Mouse (Mus musculus): ENCODE results near the gene Bcan.

The Bcan gene

GRCm38 (mm10) chr3:87971489-87972202 lies 28.4 kb downstream of the Bcan start:
- no peak for DNase-seq

GRCm38 (mm10) chr3:87970939-87971488 lies 29.0 kb downstream of the Bcan start, which contains the start of gene Nes:
Gene Nes, plus strand, starts transcription at chr3:87971078.
- peak; percentile 17 to 29 for DNase-seq

- peak; percentile 34 to 47 for DNase-seq
These were observed 29.7 kb downstream of the Bcan start for GRCm38 (mm10) chr3:87970184-87970938.

GRCm38 (mm10) chr3:87960586-87961191 lies 39.3 kb downstream of the Bcan start:
- peak; percentile 67 to 74 for DNase-seq

GRCm38 (mm10) chr3:87960191-87960585 lies 39.8 kb downstream of the Bcan start:
- no peak for DNase-seq

GRCm38 (mm10) chr3:87959371-87959770 lies 40.7 kb downstream of the Bcan start:
- DNase-seq = no peak

- no peak for DNase-seq
These were observed 41.1 kb downstream of the Bcan start for GRCm38 (mm10) chr3:87958967-87959366.

- no peak for DNase-seq
These were observed 41.6 kb downstream of the Bcan start for GRCm38 (mm10) chr3:87958476-87958875.

GRCm38 (mm10) chr3:87958056-87958455 lies 42.0 kb downstream of the Bcan start:
- no peak for DNase-seq

- no peak for DNase-seq
These were observed 47.6 kb downstream of the Bcan start for GRCm38 (mm10) chr3:87952440-87952839.

GRCm38 (mm10) chr3:87951946-87952345 lies 48.1 kb downstream of the Bcan start:
- DNase-seq = no peak

- no peak for DNase-seq
These were observed 50.0 kb downstream of the Bcan start for GRCm38 (mm10) chr3:87949955-87950515.

GRCm38 (mm10) chr3:87949266-87949954 lies 50.6 kb downstream of the Bcan start:
- no peak for DNase-seq

GRCm38 (mm10) chr3:87948378-87949265 lies 51.4 kb downstream of the Bcan start, which contains the start of gene Crabp2:
Gene Crabp2, plus strand, starts transcription at chr3:87948666.
- DNase-seq = no peak

GRCm38 (mm10) chr3:87947811-87948199 lies 52.2 kb downstream of the Bcan start:
- DNase-seq = no peak

- DNase-seq = no peak
These were observed 52.8 kb downstream of the Bcan start for GRCm38 (mm10) chr3:87947056-87947810.

- DNase-seq = no peak
These were observed 53.5 kb downstream of the Bcan start for GRCm38 (mm10) chr3:87946541-87946860.

- no peak for DNase-seq
These were observed 54.1 kb downstream of the Bcan start for GRCm38 (mm10) chr3:87945781-87946540.

GRCm38 (mm10) chr3:87944838-87945600 lies 55.0 kb downstream of the Bcan start:
- DNase-seq = no peak

Data from thymus, postnatal 36 days (tissue).